8 mouse cellular contexts compared by ENCODE assay signal in genomic region chr4:127021151-127021945, GRCm38 (mm10). TPM values are rescaled to one million over a fixed set of nuclear protein-coding genes. Genes with fewer than 3 reads are reported as not detected.
A peak's percentile ranks its signal among the peaks of the same experiment; 100 is the strongest.
DNase-seq lines count a peak whose midpoint lies in the region; ATAC-seq lines count a peak whose summit lies in the region.

Sfpq (plus strand) TSS chr4:127021324.

- peak; percentile 97 for DNase-seq in Muller cell, postnatal 12 days (ENCODE audit: inconsistent ontology term)
- peak; percentile 98 for DNase-seq in cerebellum, adult 9-11 months
- peak; percentile 98 to 100 for DNase-seq in frontal cortex, adult 2 months (ENCODE audit: extremely low spot score in 1 of 2, low spot score in 1 of 2)
- peak; percentile 100 for DNase-seq in hindbrain, embryonic 11.5 days (ENCODE audit: low spot score)
- DNase-seq in layer of hippocampus, postnatal 10 days (ENCODE audit: low spot score in 2 of 2) = peak; percentile 100
- peak; percentile 99 for DNase-seq in lung, postnatal 10 days
- DNase-seq in ovary, postnatal 36 days (ENCODE audit: low spot score) = peak; percentile 95
- peak; percentile 100 for DNase-seq in thymus, postnatal 25 days

- H3K4me2 ChIP-seq in hindbrain, embryonic 11.5 days (replicated peaks; ENCODE audit: low read depth, low read length) = peak within 1 kb of the TSS; percentile 85

- peak within 1 kb of the TSS; percentile 98 for H3K27ac ChIP-seq in hindbrain, embryonic 11.5 days (ENCODE audit: low read depth, low read length)

- no peaks in the 10 kb centered on the region for H3K9me3 ChIP-seq in hindbrain, embryonic 11.5 days (ENCODE audit: control insufficient read depth, low read length)

- no peaks in the 10 kb centered on the region for H3K27me3 ChIP-seq in hindbrain, embryonic 11.5 days (ENCODE audit: control insufficient read depth, insufficient read depth, low read length)

- H3K36me3 ChIP-seq in hindbrain, embryonic 11.5 days (ENCODE audit: control insufficient read depth, insufficient read depth, low read length) = peaks cover 2% of the 10 kb centered on the region; the same call in 1 of the 2 replicates

- peak; percentile 95 for ATAC-seq in hindbrain, embryonic 11.5 days (ENCODE audit: low FRiP score)

- WGBS in hindbrain, embryonic 11.5 days = under 1% methylated on average over 64 of the region's 87 CpGs

- 0 out of 2 replicates have a peak, but pooled peaks cover 3% of the 10 kb centered on the region for H3K4me1 ChIP-seq in hindbrain, embryonic 11.5 days (replicated peaks; ENCODE audit: control insufficient read depth, insufficient read depth, low read length)

- H3K4me3 ChIP-seq in hindbrain, embryonic 11.5 days (ENCODE audit: low read depth, low read length) = peak within 1 kb of the TSS; percentile 100

- peak within 1 kb of the TSS; percentile 100 for H3K9ac ChIP-seq in hindbrain, embryonic 11.5 days (ENCODE audit: low read depth, low read length)

RNA-seq across cellular contexts. Expression of gene Sfpq, which starts in this region (rescaled TPM):
- 163 and 168 TPM in 2 replicates for polyA plus RNA-seq in frontal cortex, adult 2 months (2012; rRNA removed)
- polyA plus RNA-seq in hindbrain, embryonic 11.5 days (2014; fragmentation: Nextera tagmentation; extraction: Ambion mirVana) = 170 and 176 TPM in 2 replicates
- 100 to 1,000 TPM; 341 to 376 TPM for total RNA-seq in layer of hippocampus, postnatal 10 days (2021)

Comparison
In these comparisons a context has a peak if more than half of its experiments do, and no peak if none do; other contexts are left out.
1. Peak in every context shown above with its lines: DNase-seq, ATAC-seq, H3K4me3 ChIP-seq and H3K27ac ChIP-seq.